Mouse (Mus musculus) small intestine, adult 2 months (tissue): Measurements from ENCODE around the gene Fnbp1l.

ENCODE experiments used
- CTCF ChIP-seq: fragments of 200-500 bp; IDR thresholded peaks from 2 replicates; pipeline ENCODE4 v1.5.1; 2012; ENCODE audit warnings: low read depth, mild to moderate bottlenecking, control low read depth, inconsistent platforms, low read length, moderate library complexity, mixed read lengths; ENCODE audit not compliant: insufficient replicate concordance, insufficient read length; ENCODE audit errors: extremely low read depth
- POLR2A ChIP-seq: fragments of 200-500 bp; IDR thresholded peaks from 2 replicates; pipeline ENCODE4 v1.6.1; 2012; ENCODE audit warnings: low read depth, mild to moderate bottlenecking, control low read depth, inconsistent platforms, low read length, moderate library complexity

DNA sequence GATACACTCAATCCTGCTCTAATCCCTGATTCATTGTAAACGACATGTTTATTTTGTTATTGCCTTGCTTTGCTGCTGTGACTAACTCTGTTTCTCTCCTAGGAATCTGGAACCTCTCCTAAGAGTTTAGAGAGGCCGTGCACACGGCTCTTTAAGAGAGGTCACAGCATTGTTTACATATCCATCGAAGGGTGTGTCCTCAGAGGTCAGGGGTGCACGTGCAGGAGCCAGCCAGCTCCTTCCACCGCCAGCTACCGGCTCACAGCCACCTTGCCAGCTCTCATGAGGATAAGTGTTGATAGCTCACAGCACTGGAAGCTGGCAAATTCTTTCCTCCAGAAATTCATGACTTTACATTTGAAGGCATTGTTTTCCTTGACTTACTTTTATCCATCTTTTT is 54.2 kb downstream of the Fnbp1l start:
- no peak for TF ChIP-seq POLR2A
- TF ChIP-seq CTCF = no peak
